Mouse (Mus musculus) E14TG2a.4 (cell line): ENCODE data around the gene Cox6b2.

ENCODE experiments used
- CTCF ChIP-seq: conservative IDR thresholded peaks from 2 replicates; pipeline ENCODE4 v1.5.1; 2014; ENCODE audit warnings: low read length
- NANOG ChIP-seq: IDR thresholded peaks from 2 replicates; pipeline ENCODE4 v1.6.1; 2014; ENCODE audit warnings: borderline replicate concordance, low read length, mixed read lengths
- POU5F1 ChIP-seq: IDR thresholded peaks from 2 replicates; pipeline ENCODE4 v1.6.1; 2014; ENCODE audit warnings: low read length, borderline replicate concordance

GRCm38 (mm10) chr7:4782759-4783158 lies 29.9 kb upstream of the Cox6b2 start, which contains the start of the genes Il11 and Tmem190:
- TF ChIP-seq CTCF (no peak), POU5F1 (no peak), NANOG (no peak)
